Mouse (Mus musculus): ENCODE measurements at regions not wholly inside any gene's neighbourhood (a gene's known extent, or its start where the extent isn't known, plus 50 kb on each side); places are given as distances from the start of the nearest gene placed in this dataset.

GRCm38 (mm10) chr1:137690860-137691595 is 484.5 kb downstream of the Ptprc start:
- TF ChIP-seq CTCF (IDR thresholded peaks at IDR 0.05; ENCODE audit: extremely low read depth, insufficient read depth, insufficient read length, insufficient replicate concordance) (no peak), POLR2A (IDR thresholded peaks at IDR 0.05; ENCODE audit: low read depth, low read length) (no peak)

Measured in spleen, adult 2 months (tissue).